Mouse (Mus musculus) left cerebral cortex, postnatal 4 days (tissue): ENCODE data around the gene Tcf7l2. TPM values are rescaled to one million over a fixed set of nuclear protein-coding genes. Genes with fewer than 3 reads are reported as not detected.

Experiments
- DNase-seq: peaks from one replicate; pipeline ENCODE4 v3.0.0-alpha.2; 2022
- intact Hi-C: fragments of 180-260 bp; cut with DNase I; formaldehyde crosslinking; loops from one replicate; pipeline ENCODE4 v1.15.1; 2025
- total RNA-seq, 2 experiments: library from RNA; stranded (reverse); gene quantifications; 2 replicates each; pipeline ENCODE4 v1.2.3; 2021

The Tcf7l2 gene
- total RNA-seq, 2 experiments from 2014 or later = 9.6 to 11.9 TPM

GRCm38 (mm10) chr19:55791293-55791692, 49.7 kb downstream of the Tcf7l2 start:
- intact Hi-C loops = no loop called here
- DNase-seq = no peak

- intact Hi-C loops = no loop called here
- DNase-seq = no peak
Observed at GRCm38 (mm10) chr19:55791886-55792285, 50.3 kb downstream of the Tcf7l2 start.

GRCm38 (mm10) chr19:55792571-55792970, 51.0 kb downstream of the Tcf7l2 start:
- intact Hi-C loops = no loop called here
- no peak for DNase-seq

- DNase-seq = no peak
- intact Hi-C loops = no loop called here
Observed at GRCm38 (mm10) chr19:55793029-55793428, 51.4 kb downstream of the Tcf7l2 start.

- DNase-seq = no peak
Observed at GRCm38 (mm10) chr19:55794194-55794945, 52.8 kb downstream of the Tcf7l2 start.

GRCm38 (mm10) chr19:55794946-55795340, 53.3 kb downstream of the Tcf7l2 start:
- intact Hi-C loops = no loop called here
- no peak for DNase-seq

More at GRCm38 (mm10) chr19:55794194-55794945, 52.8 kb downstream of the Tcf7l2 start:
- intact Hi-C loops = no loop called here

GRCm38 (mm10) chr19:55795349-55795748, 53.7 kb downstream of the Tcf7l2 start:
- intact Hi-C loops = no loop called here
- DNase-seq = no peak

- intact Hi-C loops = no loop called here
- no peak for DNase-seq
Observed at GRCm38 (mm10) chr19:55797834-55798233, 56.2 kb downstream of the Tcf7l2 start.

- no peak for DNase-seq
- intact Hi-C loops = no loop called here
Observed at GRCm38 (mm10) chr19:55799411-55799810, 57.8 kb downstream of the Tcf7l2 start.

- intact Hi-C loops = no loop called here
- no peak for DNase-seq
Observed at GRCm38 (mm10) chr19:55800059-55800458, 58.4 kb downstream of the Tcf7l2 start.

- no peak for DNase-seq
- intact Hi-C loops = no loop called here
Observed at GRCm38 (mm10) chr19:55803121-55803520, 61.5 kb downstream of the Tcf7l2 start.

- intact Hi-C loops = no loop called here
- DNase-seq = no peak
Observed at GRCm38 (mm10) chr19:55803797-55804196, 62.2 kb downstream of the Tcf7l2 start.

GRCm38 (mm10) chr19:55804795-55805194, 63.2 kb downstream of the Tcf7l2 start:
- DNase-seq = no peak
- intact Hi-C loops = no loop called here

- intact Hi-C loops = no loop called here
- DNase-seq = no peak
Observed at GRCm38 (mm10) chr19:55806434-55807193, 65.0 kb downstream of the Tcf7l2 start.

- intact Hi-C loops = no loop called here
- DNase-seq = no peak
Observed at GRCm38 (mm10) chr19:55807194-55808053, 65.8 kb downstream of the Tcf7l2 start.

GRCm38 (mm10) chr19:55808304-55808703, 66.7 kb downstream of the Tcf7l2 start:
- DNase-seq = no peak
- intact Hi-C loops = no loop called here

- intact Hi-C loops = no loop called here
- no peak for DNase-seq
Observed at GRCm38 (mm10) chr19:55809539-55809938, 67.9 kb downstream of the Tcf7l2 start.

- intact Hi-C loops = no loop called here
- DNase-seq = no peak
Observed at GRCm38 (mm10) chr19:55812236-55812635, 70.6 kb downstream of the Tcf7l2 start.

GRCm38 (mm10) chr19:55815010-55815790, 73.6 kb downstream of the Tcf7l2 start:
- intact Hi-C loops = no loop called here

GRCm38 (mm10) chr19:55816974-55817373, 75.4 kb downstream of the Tcf7l2 start:
- DNase-seq = no peak
- intact Hi-C loops = no loop called here

More at GRCm38 (mm10) chr19:55815010-55815790, 73.6 kb downstream of the Tcf7l2 start:
- DNase-seq = no peak
